Mouse (Mus musculus) G1E (cell line): ENCODE measurements at regions not wholly inside any gene's neighbourhood (a gene's known extent, or its start where the extent isn't known, plus 50 kb on each side); places are given as distances from the start of the nearest gene placed in this dataset.

Experiments
- CTCF ChIP-seq: IDR thresholded peaks from 2 replicates; pipeline ENCODE4 v1.5.1; 2012; ENCODE audit warnings: low read depth, low read length, inconsistent platforms, mixed read lengths
- GATA1 ChIP-seq: IDR thresholded peaks from 2 replicates; pipeline ENCODE4 v1.6.1; 2012; ENCODE audit warnings: borderline replicate concordance, low read length, inconsistent platforms, mixed read lengths
- TAL1 ChIP-seq: conservative IDR thresholded peaks from 2 replicates; pipeline ENCODE4 v1.6.1; 2012; ENCODE audit warnings: low read depth, low read length, inconsistent platforms, mixed read lengths

- TF ChIP-seq CTCF (no peak), GATA1 (no peak), TAL1 (no peak)
Observed at GRCm38 (mm10) chr14:67550462-67551185, 1541.6 kb upstream of the Gulo start.
